Mouse (Mus musculus) right cerebral cortex, postnatal 14 days (tissue): ENCODE data around the gene Spdye4c.

Experiments
- DNase-seq: peaks from one replicate; pipeline ENCODE4 v3.0.0; 2022

The Spdye4c gene

DNA sequence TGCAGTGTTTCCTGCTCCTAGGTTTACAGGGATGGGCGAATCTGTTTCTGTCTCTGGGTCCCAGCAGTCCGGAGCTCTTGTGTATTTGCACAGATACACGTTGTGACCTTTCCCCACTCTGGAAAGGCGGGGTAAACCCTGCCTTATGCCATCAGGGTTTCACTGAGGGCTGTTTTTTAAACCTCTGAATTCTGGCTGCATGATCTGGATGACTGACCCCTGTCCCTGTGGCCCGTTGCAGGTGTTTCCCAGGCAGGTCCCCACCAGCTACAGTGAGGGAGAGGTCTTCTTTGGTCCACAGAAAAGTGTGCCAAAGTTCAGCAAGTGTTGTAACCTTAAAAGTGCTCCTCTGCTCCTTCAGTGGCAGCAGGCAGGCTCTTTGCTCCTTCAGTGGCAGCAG, 18.3 kb downstream of the Spdye4c start:
- DNase-seq, result no peak

DNA sequence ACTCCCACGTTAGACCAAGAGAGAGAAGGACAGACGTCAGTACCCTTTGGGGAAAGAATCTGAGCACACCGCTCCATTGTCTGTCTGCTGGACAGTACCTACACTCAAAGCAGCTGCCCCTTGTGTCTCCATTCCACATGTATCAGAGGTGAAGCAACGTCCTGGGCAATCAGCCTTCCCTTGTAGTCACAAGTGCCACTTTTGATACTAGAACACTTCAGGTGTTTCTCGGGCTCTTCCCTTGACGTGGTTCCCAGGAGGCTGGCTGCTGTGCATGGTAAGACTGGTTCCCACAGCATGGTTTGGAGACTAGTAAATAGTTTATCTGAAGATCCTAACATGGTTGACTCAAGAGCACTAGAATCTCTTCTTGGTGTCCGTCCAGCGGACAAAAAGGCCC, 20.2 kb downstream of the Spdye4c start:
- no peak for DNase-seq

DNA sequence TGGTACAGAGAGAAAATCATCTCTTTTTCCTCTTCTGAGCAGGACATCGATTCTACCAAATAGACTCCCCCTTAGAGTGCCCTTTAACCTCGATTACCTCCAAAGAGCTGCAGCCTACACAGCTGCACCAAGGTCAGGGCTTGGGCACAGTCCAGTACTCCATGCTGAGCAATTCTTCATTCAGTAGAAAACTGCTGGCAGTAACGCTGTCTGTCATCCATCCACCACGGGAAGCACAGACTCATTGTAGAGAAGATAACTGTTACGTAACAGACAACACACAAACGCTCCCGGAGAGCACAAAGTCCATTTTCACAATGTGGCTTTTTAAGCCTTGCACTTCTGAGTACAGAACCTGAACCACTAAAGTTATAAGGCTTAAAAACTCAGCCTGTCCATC, 21.3 kb downstream of the Spdye4c start:
- no peak for DNase-seq

GRCm38 (mm10) chr2:128613365-128613764, 22.4 kb downstream of the Spdye4c start:
- DNase-seq, result no peak

DNA sequence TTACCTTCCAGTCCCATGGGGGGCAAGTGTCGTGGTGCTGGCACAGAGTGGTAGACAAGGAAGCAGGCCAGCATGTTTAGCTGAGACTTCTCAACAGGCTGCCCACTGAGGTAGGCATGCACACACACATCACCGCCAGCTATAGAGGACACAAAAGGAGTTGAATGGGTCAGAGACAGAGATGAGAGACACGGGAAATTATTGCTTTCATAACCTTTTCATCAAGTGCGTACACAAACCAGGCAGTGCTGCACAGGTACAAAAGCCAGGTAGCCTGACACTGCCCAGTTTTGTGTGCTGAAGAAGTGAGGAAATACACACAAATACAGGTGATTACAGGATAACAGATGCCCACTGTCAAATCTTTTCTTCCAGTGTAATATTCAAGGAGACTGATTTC, 24.4 kb downstream of the Spdye4c start:
- DNase-seq, result no peak

- DNase-seq, result no peak
Measured at GRCm38 (mm10) chr2:128620578-128620977, 29.6 kb downstream of the Spdye4c start.
